Mouse (Mus musculus) heart, embryonic 16.5 days (tissue): ENCODE measurements around the gene Mettl21a. TPM values are rescaled to one million over a fixed set of nuclear protein-coding genes. Genes with fewer than 3 reads are reported as not detected.

ENCODE experiments used
- ATAC-seq: fragments of 200-750 bp; cut with Nextera tagmentation; replicated peaks from 2 replicates; pipeline ENCODE4 v1.8.0; 2017; ENCODE audit warnings: moderate number of reproducible peaks; ENCODE audit not compliant: insufficient read depth, low FRiP score; ENCODE audit errors: extremely low read depth
- H3K27ac ChIP-seq: fragments of 300-500 bp; sonication (generic); 2 replicates; pipeline ENCODE4 v1.5.1; 2014; ENCODE audit warnings: mild to moderate bottlenecking, low read length, control low read depth, moderate library complexity
- H3K27me3 ChIP-seq: fragments of 300-500 bp; sonication (generic); 2 replicates; pipeline ENCODE4 v1.6.1; 2014; ENCODE audit warnings: low read length, mixed read lengths; ENCODE audit not compliant: control insufficient read depth, insufficient read depth
- H3K36me3 ChIP-seq: fragments of 300-500 bp; sonication (generic); 2 replicates; pipeline ENCODE4 v1.6.1; 2014; ENCODE audit not compliant: control insufficient read depth, insufficient read depth
- H3K4me1 ChIP-seq: fragments of 300-500 bp; sonication (generic); 2 replicates; pipeline ENCODE4 v1.6.1; 2014; ENCODE audit warnings: low read length, mixed read lengths; ENCODE audit not compliant: control insufficient read depth, insufficient read depth
- H3K4me2 ChIP-seq: fragments of 300-500 bp; sonication (generic); 2 replicates; pipeline ENCODE4 v1.6.1; 2014; ENCODE audit warnings: low read depth, mild to moderate bottlenecking, control low read depth, low read length
- H3K4me3 ChIP-seq: fragments of 300-500 bp; sonication (generic); 2 replicates; pipeline ENCODE4 v1.5.1; 2014; ENCODE audit warnings: mild to moderate bottlenecking, control low read depth, low read length
- H3K9ac ChIP-seq: fragments of 300-500 bp; sonication (generic); 2 replicates; pipeline ENCODE4 v1.6.1; 2014; ENCODE audit warnings: low read length, control low read depth
- H3K9me3 ChIP-seq: fragments of 300-500 bp; sonication (generic); replicated peaks from 2 replicates; pipeline ENCODE4 v1.6.1; 2016; ENCODE audit warnings: low read length; ENCODE audit not compliant: control insufficient read depth
- WGBS: fragments of 180-500 bp; shearing (Covaris S2); extraction: QIAGEN DNeasy Blood & Tissue Kit; methylation state at CpG from one replicate; pipeline ENCODE4 v1.1.7; 2014; 5-methylcytosine and 5-hydroxymethylcytosine counted together
- polyA plus RNA-seq: library from polyadenylated mRNA; unstranded; fragments of >200 nt; fragmentation: Nextera tagmentation; extraction: Ambion mirVana; gene quantifications from 2 replicates; pipeline ENCODE4 v1.2.1, GENCODE M21; 2015

The Mettl21a gene
- polyA plus RNA-seq, 1 experiment from 2014 or later, result 14.9 TPM

GRCm38 (mm10) chr1:64617715-64617984 lies 608 bp upstream of the Mettl21a start:
- H3K36me3 ChIP-seq, result no peaks in the 10 kb centered on the region
- H3K9me3 ChIP-seq, result no peaks in the 10 kb centered on the region
- peaks cover 13% of the 10 kb centered on the region; the same call in 1 of the 2 replicates for H3K4me1 ChIP-seq
- 0% methylated on average over 15 of the region's 15 CpGs for WGBS
- H3K27ac ChIP-seq, result peak overlapping the region; percentile 97
- H3K27me3 ChIP-seq, result no peaks in the 10 kb centered on the region
- ATAC-seq, result peak; percentile 90
- peak overlapping the region; percentile 88 for H3K4me3 ChIP-seq
- H3K9ac ChIP-seq, result peak overlapping the region; percentile 95
- H3K4me2 ChIP-seq, result peak overlapping the region; percentile 91

DNA sequence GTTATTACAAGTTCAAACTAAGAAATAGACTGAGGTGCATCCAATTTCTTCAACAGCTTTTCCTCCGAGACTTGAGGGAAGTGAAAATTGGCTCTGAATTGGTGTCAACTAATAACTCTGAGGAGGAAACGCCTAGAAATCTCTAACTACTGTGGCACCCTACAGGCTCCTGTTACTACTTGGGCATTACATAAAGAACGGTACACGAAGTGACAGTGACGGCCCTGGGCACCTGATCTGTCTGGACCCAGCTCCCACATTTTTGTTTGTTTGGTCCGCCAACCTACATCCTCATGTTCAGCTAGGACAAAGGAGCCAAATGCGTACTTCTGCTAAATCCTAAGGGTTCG lies 536 bp downstream of the Mettl21a start:
- Histone ChIP-seq H3K27me3 (no peaks in the 10 kb centered on the region), H3K4me3 (peak overlapping the region; percentile 88), H3K36me3 (no peaks in the 10 kb centered on the region), H3K4me1 (peaks cover 13% of the 10 kb centered on the region; the same call in 1 of the 2 replicates), H3K4me2 (peak overlapping the region; percentile 91), H3K27ac (peak overlapping the region; percentile 97), H3K9ac (peak overlapping the region; percentile 95), H3K9me3 (no peaks in the 10 kb centered on the region)
- 3% methylated on average over 8 of the region's 8 CpGs for whole genome bisulfite sequencing
- ATAC-seq, result peak; percentile 8; the same call in 1 of the 2 replicates

DNA sequence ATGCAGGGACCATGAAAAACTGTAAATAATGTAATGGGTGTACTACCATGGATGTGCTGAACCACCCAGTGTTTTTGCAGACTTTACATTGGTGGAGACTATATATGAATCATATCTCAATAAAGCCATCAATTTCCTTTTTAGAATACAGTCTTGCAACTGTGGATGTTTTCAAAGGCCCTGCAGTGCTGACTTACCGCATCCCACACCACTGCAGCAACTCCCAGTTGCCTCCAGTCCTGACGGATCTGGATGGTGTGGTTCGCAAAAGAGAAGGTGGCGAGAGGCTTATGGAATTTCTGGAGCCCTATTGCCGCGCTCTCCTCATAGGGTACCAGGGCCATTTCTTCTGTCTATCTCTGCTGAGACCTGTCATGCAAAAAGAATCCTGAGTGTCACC lies 966 bp downstream of the Mettl21a start:
- WGBS, result 59% methylated on average over 6 of the region's 6 CpGs
- Histone ChIP-seq H3K9me3 (no peaks in the 10 kb centered on the region), H3K27ac (no peak overlapping the region), H3K4me1 (peaks cover 13% of the 10 kb centered on the region; the same call in 1 of the 2 replicates), H3K4me3 (peak overlapping the region; percentile 88), H3K9ac (peak overlapping the region; percentile 95), H3K27me3 (no peaks in the 10 kb centered on the region), H3K4me2 (peak overlapping the region; percentile 91), H3K36me3 (no peaks in the 10 kb centered on the region)
- ATAC-seq, result no peak

- WGBS, result 80% methylated on average over 11 of the region's 11 CpGs
- no peaks in the 10 kb centered on the region for H3K36me3 ChIP-seq
- no peak overlapping the region for H3K27ac ChIP-seq
- no peak overlapping the region for H3K4me3 ChIP-seq
- H3K4me2 ChIP-seq, result 0 out of 2 replicates have a peak overlapping the region, but pooled peaks have one; percentile 5
- peaks cover 13% of the 10 kb centered on the region; the same call in 1 of the 2 replicates for H3K4me1 ChIP-seq
- H3K9me3 ChIP-seq, result no peaks in the 10 kb centered on the region
- ATAC-seq, result no peak
- H3K9ac ChIP-seq, result 0 out of 2 replicates have a peak overlapping the region, but pooled peaks have one; percentile 13
- H3K27me3 ChIP-seq, result no peaks in the 10 kb centered on the region
Measured at GRCm38 (mm10) chr1:64615531-64615991, 1.5 kb downstream of the Mettl21a start.

- Histone ChIP-seq H3K4me2 (no peak overlapping the region), H3K27ac (no peak overlapping the region)
Measured at GRCm38 (mm10) chr1:64614801-64615345, 2.2 kb downstream of the Mettl21a start.

GRCm38 (mm10) chr1:64614311-64614710 lies 2.7 kb downstream of the Mettl21a start:
- no peak overlapping the region for H3K4me3 ChIP-seq
- no peak overlapping the region for H3K9ac ChIP-seq
- no peak overlapping the region for H3K4me2 ChIP-seq
- no peak for ATAC-seq
- H3K27me3 ChIP-seq, result no peaks in the 10 kb centered on the region
- no peak overlapping the region for H3K27ac ChIP-seq
- no peaks in the 10 kb centered on the region for H3K9me3 ChIP-seq
- peaks cover 13% of the 10 kb centered on the region; the same call in 1 of the 2 replicates for H3K4me1 ChIP-seq
- WGBS, result 80% methylated on average over 9 of the region's 9 CpGs
- H3K36me3 ChIP-seq, result no peaks in the 10 kb centered on the region

More at GRCm38 (mm10) chr1:64614801-64615345, 2.2 kb downstream of the Mettl21a start:
- no peak for ATAC-seq
- Histone ChIP-seq H3K4me3 (no peak overlapping the region), H3K4me1 (peaks cover 13% of the 10 kb centered on the region; the same call in 1 of the 2 replicates), H3K9me3 (no peaks in the 10 kb centered on the region), H3K9ac (no peak overlapping the region), H3K36me3 (no peaks in the 10 kb centered on the region), H3K27me3 (no peaks in the 10 kb centered on the region)
- 77% methylated on average over 10 of the region's 10 CpGs for WGBS

DNA sequence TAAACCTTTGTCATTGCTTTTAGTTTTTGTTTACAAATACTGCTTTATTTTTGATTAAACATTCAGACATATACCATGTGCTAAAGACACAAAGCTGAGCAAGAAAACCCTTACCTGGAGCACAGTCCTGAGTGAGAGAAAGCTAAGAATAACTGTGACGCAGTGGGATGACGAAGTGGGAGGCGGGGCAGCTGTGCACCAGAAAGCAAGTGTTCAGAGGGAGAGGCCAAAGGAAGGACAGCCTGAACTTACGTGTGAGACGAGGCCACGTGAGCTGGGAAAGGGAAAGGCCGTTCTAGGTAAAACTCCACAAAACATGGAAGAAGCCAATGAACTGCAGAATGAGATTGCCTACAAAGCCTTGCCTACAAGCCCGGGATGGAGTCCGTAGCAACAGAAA lies 7.1 kb downstream of the Mettl21a start:
- ATAC-seq, result no peak
- Histone ChIP-seq H3K27me3 (no peaks in the 10 kb centered on the region), H3K9ac (no peak overlapping the region), H3K4me3 (no peak overlapping the region), H3K36me3 (peaks cover 13% of the 10 kb centered on the region), H3K9me3 (no peaks in the 10 kb centered on the region), H3K4me1 (no peaks in the 10 kb centered on the region), H3K27ac (no peak overlapping the region), H3K4me2 (no peak overlapping the region)
- whole genome bisulfite sequencing, result 63% methylated on average over 9 of the region's 9 CpGs

- H3K27ac ChIP-seq, result no peak overlapping the region
- H3K9me3 ChIP-seq, result no peaks in the 10 kb centered on the region
- WGBS, result 50% methylated on average over 4 of the region's 4 CpGs
- H3K4me2 ChIP-seq, result no peak overlapping the region
- no peak overlapping the region for H3K9ac ChIP-seq
- H3K36me3 ChIP-seq, result peaks cover 19% of the 10 kb centered on the region
- ATAC-seq, result no peak
- no peaks in the 10 kb centered on the region for H3K27me3 ChIP-seq
- H3K4me1 ChIP-seq, result no peaks in the 10 kb centered on the region
- H3K4me3 ChIP-seq, result no peak overlapping the region
Measured at GRCm38 (mm10) chr1:64609145-64609544, 7.9 kb downstream of the Mettl21a start.

DNA sequence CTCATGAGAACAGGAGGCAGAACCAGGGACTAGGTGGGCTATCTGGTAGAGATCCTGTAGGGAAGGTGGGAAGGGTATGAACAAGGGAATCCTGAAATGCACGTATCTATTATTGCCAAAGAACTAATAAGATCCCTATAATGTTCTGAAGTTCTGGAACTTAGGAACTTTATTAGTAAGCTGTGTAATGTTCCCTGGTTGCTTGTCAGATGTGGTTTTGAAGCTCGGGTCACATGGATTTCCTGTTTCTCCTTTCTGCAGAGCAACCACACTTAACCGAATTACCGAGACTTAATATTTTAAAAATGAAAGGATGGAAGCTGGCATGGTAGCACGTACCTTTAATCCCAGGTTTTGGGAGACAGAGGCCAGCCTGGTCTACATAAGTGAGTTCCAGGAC lies 13.7 kb downstream of the Mettl21a start:
- WGBS, result 86% methylated on average over 5 of the region's 5 CpGs
- H3K27ac ChIP-seq, result no peak overlapping the region
- H3K36me3 ChIP-seq, result peaks cover 28% of the 10 kb centered on the region
- H3K4me2 ChIP-seq, result no peak overlapping the region
- ATAC-seq, result no peak
- H3K4me3 ChIP-seq, result no peak overlapping the region
- no peak overlapping the region for H3K9ac ChIP-seq
- no peaks in the 10 kb centered on the region for H3K27me3 ChIP-seq
- no peaks in the 10 kb centered on the region for H3K4me1 ChIP-seq
- H3K9me3 ChIP-seq, result no peaks in the 10 kb centered on the region
